Mouse (Mus musculus) cerebellum, adult 18-20 months (tissue): ENCODE results near the gene Kcna5.

ENCODE experiments used
- DNase-seq, 2 experiments: peaks; one replicate each; pipeline ENCODE4 v3.0.0; 2021

Kcna5 gene

DNA sequence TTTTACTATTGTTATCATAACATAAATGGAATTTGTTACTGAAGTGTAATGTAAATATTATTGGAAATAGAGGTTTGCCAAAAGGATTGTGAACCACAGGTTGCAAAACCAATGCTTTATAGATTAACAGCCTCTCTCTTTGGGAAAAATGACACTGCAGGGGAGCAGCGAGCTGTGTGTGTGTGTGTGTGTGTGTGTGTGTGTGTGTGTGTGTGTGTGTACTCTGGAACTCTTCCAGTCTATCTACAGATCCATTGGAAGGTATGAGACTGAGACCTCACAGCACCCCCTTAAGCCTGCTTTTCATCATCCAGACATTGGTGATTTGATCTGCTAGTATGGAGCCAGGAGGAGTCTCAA is 679 bp upstream of the Kcna5 start:
- no peak for DNase-seq

DNA sequence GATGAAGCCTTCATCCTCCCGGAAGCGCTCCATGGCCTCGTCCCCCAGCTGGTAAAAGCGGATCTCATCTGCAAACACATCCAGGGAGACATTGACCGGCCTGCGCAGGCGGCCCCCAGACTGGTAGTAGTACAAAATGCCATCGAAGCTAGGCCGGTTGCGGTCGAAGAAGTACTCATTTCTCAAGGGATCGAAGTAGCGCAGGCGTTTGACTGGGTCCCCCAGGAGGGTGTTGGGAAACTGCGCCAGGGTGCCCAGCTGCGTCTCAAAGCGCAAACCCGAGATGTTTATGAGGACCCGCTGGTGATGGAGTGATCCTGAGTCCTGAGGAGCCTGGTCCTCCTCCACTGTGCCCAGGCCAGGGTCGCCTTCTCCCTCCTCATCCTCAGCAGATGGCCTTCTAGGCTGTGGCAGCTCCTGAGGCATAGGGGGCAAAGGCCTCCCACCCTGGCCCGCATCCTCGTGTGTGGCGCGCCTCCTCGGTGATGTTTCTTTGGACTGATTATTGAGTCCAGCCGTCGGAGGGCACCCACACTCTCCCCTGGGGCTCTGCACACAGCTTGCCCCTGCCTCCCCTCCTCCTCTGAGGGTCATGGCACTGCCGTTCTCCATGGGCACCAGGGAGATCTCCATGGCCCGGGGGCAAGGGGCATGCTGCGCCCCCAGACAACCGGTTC is 543 bp downstream of the Kcna5 start:
- no peak for DNase-seq

DNA sequence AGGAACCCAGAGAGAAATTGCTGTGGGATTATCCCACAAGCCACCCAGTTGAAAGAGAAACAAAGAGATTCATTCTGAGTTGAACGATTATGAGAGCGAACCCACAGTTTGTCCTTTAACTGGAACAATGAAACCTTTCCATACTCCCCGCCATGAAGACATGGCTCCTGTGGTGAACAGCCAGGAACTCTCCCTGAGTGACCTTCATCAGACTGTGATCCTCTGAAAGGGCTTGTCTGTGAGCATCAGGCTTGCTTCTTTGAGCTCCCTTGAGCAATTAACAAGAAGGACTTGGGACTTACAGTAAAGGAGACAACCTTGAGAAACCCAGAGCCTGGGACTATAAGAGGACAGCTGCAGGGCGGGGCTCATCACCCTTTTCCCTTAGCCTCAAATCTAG is 3.9 kb downstream of the Kcna5 start:
- DNase-seq, result no peak

DNA sequence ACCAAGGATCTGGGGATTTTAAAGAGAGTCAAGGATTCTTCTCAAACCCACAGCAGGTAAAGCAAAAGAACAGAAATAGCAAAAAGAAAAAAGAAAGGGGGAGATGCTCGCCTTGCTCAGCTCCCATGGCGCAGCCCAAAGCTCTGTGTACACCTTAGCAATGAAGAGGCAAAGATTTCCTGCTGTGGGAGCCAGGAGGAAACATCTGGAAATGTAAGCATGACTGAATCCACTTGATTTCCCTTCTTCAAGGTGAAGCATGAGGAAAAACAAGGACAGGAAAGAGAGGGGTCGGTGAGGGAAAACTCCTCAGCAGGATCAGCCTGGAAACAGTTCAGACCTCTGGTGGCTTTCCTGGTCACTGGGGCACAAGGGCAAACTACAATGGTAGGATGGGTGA is 5.2 kb downstream of the Kcna5 start:
- DNase-seq, result no peak

DNA sequence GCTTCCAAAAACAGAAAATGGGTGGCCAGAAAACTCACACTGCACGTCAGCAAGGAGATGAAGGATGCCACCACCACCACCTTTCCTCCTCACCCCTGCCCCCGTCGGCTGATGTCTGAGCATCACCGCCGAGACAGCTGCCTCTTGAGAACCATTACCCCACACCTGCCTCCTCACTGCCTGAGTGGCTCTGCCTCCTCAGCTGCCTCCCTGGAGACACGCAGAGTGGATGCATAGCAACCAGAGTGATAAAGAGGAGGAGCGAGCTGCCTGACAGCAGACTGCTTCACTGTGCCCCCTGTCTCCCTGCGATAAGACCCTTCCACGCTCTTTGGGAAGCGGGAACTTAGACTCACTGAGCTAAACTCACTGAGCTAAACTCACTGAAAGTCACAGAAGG is 20.5 kb downstream of the Kcna5 start:
- no peak for DNase-seq

DNA sequence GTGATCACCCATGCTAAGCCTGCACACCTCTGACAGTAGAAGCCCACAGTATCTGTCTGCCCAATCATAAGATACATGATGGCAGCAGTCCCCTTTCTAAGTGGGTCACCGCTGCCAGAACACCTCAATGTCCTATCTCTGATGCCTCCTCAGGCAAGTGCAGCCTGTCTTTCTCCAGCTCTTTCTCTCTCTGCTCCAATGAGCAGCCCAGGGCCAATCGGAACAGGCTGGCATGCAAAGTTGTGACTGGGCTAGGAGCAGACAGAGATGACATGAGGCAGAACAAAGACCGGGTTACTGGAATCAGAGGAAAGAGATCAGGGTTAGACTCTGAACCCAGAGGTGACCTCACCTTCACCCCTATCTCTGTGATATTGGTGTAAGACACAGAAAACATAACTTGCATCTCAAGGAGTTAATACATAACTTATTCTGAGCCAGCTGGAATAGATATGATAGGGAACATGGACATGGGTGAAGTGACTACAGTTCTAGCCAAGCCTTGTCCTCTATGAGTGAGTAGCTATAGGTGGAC is 21.4 kb downstream of the Kcna5 start:
- DNase-seq, result peak in 1 of 2 experiments; percentile 22

DNA sequence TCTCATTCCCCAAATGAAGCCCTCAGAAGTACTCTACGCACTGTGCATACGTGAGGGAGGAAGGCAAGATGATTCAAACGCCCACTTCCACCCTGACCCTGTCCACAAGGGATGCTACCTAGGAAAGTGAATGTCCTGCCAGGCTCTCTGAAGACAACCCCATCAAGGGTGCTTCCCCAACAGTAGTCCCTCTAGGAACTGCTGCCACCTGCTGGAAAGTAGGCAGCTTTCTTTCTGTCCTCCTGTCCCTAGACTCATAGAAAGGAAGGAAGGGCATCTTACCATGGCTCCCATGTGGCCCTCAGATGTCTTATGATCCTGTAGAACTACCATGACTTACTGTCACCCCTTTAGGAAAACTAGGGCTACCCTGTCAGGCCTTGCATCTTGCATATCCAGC is 22.1 kb downstream of the Kcna5 start:
- DNase-seq, result peak; percentile 41 to 42

DNA sequence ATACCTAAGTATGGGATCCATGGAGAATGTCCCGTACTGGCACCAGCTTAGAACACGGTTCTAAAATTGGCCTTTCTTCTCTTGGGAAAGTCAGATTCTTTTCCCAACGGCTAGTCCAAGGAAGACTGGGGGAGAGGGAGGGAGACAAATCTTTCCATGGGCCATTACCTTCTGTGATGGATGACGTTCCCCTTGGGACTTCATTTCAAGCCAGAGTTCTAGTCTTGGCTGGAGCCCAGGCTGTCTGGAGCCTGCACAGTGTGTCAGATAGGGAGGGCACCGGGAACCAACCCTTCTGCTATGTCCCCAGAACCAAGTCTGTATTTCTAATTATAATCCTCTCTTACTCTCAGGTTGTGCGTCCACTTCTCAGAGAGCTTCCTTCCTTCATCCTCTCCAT is 26.5 kb downstream of the Kcna5 start:
- no peak for DNase-seq

DNA sequence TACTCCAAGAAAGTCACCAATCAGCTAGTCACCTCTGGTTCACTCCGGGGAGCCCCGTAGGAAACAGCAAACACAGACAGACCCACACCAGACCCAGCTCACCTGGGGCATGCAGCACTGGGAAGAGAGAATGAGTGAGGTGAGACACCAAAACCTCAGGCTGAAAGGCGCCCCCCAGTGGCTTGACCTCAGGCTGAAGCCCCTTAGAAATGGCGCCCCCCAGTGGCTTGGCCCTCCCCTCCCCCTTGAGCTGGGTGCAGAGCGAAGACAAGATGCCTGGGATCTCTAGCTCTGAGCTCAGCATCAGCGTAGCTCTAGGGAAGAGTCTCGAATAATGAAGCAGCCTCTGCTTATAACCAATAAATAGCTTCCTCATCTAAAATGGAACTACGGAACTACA is 31.3 kb downstream of the Kcna5 start:
- no peak for DNase-seq

DNA sequence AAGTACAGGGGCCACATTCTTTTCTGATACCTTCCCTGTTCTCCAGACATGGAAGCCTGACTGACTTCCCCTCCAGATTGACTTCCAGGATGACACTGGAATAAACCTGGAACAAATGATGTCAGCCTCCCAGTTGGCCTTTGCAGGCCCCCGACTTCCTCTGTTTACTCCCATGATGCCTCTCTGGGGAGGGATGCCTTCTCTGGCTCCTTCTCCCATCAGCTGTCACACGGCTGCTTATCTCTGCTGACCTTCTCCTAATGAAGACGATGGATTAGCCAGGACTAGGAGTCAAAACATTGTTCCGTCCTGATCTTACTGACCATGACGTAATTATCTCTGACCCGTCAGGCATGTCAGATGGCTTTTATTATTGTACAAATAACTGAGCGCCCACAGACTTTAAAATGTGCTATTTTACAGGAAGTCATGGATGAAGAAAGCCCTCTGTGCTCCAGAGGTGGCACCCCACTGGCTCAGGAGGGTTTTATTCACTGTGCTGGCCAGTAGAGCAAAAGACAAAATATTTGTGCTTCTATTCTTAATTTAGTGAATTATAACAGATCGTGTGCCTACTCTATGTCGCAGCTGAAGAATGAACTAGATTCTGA is 32.4 kb downstream of the Kcna5 start:
- no peak for DNase-seq

DNA sequence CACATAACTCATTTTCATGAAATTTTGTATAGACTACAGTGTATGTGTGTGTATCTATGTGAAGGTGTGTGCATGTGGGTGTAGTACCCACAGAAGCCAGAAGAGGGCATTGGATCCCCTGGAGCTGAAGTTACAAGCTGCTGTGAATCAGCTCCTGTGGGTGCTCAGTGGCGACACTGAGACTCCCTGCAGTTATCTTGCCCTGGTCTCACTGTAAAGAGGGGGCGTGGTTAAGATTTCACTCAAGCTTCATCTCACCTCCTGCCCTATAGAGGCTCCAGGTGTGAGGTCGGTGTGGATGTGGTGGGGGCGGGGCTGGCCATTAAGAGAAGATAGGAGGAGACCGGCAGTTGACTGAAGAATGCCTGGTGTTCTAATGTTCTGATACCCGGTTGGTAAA is 34.2 kb downstream of the Kcna5 start:
- no peak for DNase-seq

DNA sequence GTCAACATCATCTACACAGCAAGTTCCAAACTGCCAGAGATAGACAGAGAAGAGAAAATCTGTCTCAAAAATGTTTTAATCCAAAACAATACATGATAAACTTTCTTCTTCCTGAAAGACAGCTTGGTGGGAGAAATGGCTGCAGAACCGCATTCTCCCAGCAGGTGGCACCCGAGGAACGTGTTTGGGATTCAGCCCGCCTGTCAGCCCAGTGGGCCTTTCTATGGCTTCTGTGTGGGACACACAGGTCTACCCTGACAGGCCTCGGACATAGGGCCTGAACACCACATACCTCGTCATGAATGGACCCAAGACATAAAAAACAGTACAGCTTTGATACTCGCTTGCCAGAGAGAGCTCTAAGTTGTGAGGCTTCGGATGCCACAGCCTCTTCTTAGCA is 35.1 kb downstream of the Kcna5 start:
- DNase-seq, result peak; percentile 77 to 90

DNA sequence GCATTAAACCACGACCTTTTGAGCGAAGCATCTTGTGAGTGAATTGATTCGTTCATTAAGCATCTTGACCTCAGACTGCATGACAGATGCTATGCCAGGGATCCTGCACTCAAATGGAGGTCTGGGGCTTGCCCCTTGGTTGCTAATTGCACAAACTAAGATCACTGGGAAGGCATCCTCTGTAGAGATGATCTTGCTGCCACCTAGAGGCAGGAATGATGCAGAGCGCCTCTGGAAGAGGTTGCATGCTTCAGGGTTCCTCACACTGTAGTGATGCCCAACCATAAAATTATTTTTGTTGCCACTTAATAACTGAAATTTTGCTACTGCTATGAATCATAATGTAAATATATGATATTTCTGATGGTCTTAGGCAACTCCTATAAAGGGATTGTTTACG is 37.3 kb downstream of the Kcna5 start:
- DNase-seq, result peak; percentile 70

DNA sequence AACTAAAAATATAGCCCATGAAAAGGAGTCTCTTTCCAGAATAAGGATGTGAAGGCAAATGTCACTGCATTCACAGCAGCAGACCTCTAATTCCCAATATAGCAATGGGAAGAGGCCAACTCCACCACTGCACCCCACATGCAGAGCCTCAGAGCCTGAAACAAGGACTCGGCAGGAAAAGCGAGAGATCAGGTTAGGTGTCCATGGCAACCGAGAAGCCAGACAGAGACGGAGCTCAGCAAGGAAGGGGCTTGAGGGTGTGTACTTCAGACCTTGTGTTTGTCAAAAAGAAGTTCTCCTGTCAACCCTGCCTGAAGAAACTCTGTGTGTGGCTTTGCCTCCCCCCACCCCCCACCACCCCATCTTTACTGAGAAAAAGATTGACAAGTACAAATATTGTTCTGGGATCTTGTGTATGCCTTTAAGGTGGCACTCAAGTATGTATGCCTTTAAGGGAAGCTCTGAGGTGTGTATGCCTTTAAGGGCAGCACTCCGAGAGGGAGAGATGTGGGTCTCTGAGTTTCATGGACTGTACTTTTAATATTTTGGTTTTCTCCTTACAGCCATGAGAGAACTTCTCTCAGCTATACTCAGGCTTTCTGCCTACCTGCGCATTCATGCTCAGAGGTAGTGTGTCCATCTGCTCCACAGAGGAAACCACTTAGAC is 37.9 kb downstream of the Kcna5 start:
- no peak for DNase-seq

DNA sequence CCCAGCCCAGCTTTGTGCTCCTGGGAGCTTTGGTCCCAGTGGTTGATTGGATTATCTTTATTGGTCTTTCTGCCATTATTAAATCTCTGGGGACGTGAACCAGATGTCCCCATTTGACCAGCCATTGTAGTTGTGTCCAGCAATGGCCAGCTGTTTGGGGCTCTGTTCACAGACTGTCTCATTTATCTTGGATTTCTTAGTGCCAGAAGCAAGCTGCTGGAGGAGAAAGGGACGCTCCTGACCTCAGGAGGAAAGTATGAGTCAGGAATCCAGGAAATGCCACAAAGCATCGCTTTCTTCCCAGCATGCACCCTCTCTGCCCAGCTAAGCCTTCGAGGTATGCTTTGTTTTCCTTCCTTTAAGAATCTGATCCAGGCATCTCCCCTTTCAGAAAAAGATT is 48.1 kb downstream of the Kcna5 start:
- DNase-seq, result no peak

DNA sequence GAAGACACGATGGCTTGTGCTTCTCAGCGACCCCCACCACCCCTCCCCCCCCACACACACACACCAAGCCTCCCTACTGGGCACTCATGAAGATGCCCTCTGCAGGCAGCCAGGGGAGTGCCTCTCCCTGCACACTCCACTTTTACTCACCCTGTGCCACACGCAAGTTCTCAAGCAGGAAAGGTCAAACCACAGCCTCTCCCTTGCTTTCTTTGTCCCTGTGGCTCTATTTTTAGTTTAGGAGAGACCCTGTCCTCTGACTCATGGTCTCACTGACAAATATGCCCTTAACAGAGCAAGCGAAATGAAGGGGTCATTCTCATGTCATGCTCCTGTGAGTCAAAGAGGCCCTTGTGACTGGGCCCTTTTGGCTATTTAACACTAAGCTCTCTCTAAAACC is 50.3 kb downstream of the Kcna5 start:
- DNase-seq, result no peak

DNA sequence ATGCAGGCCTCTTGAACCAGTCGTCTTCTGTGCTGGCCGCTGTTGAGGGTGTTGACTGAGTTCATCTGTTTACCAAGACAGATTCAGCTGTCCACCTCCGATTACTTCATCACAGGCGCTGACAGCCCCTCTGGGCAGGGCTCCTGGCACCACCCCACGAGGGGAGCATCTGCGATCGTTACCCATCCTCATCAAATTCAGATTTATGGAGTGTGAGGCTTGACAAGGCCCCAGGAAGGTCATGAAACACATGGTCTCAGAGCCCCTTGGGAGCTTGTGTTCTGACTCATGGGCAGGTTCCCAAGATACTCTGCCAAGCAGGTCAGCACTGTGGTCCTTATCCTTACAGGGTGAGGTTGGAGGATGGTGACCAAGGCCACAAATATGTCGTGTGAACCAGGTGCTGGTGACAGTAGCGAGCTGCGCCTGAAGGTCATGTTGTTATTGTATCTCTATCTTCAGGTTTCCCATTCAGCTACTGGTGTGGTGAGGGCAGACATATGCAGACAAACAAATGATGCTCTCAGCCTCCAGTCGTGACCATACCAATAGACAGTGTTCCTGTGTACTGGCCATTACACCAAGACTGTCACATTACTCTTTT is 51.8 kb downstream of the Kcna5 start:
- DNase-seq, result peak; percentile 27 to 31
